Mouse (Mus musculus) cerebellum, adult 2 months (tissue): ENCODE data around the gene Map3k12. TPM values are rescaled to one million over a fixed set of nuclear protein-coding genes. Genes with fewer than 3 reads are reported as not detected.

ENCODE experiments used
- DNase-seq, 2 experiments: peaks; one replicate each; pipeline ENCODE4 v3.0.0; 2021
- H3K27ac ChIP-seq: fragments of 200-500 bp; 2 replicates; pipeline ENCODE4 v1.5.1; 2012; ENCODE audit warnings: low read length, control low read depth, inconsistent platforms; ENCODE audit not compliant: insufficient read depth
- H3K27me3 ChIP-seq: fragments of 200-500 bp; 2 replicates; pipeline ENCODE4 v1.6.1; 2012; ENCODE audit warnings: inconsistent platforms, mild to moderate bottlenecking, low read length, moderate library complexity; ENCODE audit not compliant: control insufficient read depth, insufficient read depth
- H3K4me1 ChIP-seq: fragments of 200-500 bp; 2 replicates; pipeline ENCODE4 v1.6.1; 2011; ENCODE audit warnings: low read length; ENCODE audit not compliant: control insufficient read depth, insufficient read depth
- H3K4me3 ChIP-seq: fragments of 200-500 bp; replicated peaks from 2 replicates; pipeline ENCODE3; 2011; ENCODE audit warnings: mild to moderate bottlenecking, low read depth, low read length, control low read depth; ENCODE audit not compliant: insufficient read depth
- CTCF ChIP-seq: fragments of 200-500 bp; IDR thresholded peaks from 2 replicates; pipeline ENCODE4 v1.5.1; 2011; ENCODE audit warnings: low read depth, mild to moderate bottlenecking, control low read depth, low read length, moderate library complexity, borderline replicate concordance; ENCODE audit not compliant: insufficient read depth
- POLR2A ChIP-seq: fragments of 200-500 bp; IDR thresholded peaks from 2 replicates; pipeline ENCODE4 v1.6.1; 2011; ENCODE audit warnings: low read length, control low read depth, borderline replicate concordance; ENCODE audit not compliant: insufficient read depth
- WGBS: fragments of 180-500 bp; shearing (Covaris S2); methylation state at CpG from one replicate; pipeline ENCODE4 v1.1.7; 2018; 5-methylcytosine and 5-hydroxymethylcytosine counted together
- polyA plus RNA-seq: library from polyadenylated mRNA; depleted of rRNA; stranded (reverse); fragments of >200 nt; gene quantifications from 2 replicates; pipeline ENCODE4 v1.2.3, GENCODE M21; 2012; rRNA removed

Map3k12 gene
- polyA plus RNA-seq: 130 and 149 TPM in 2 replicates

- peak within 1 kb of the TSS; percentile 92 for H3K4me3 ChIP-seq
- peak within 1 kb of the TSS; percentile 92 for H3K27ac ChIP-seq
- TF ChIP-seq POLR2A (peak; percentile 47), CTCF (no peak)
- DNase-seq: peak; percentile 89 to 90
- peaks cover 27% of the 10 kb centered on the region for H3K4me1 ChIP-seq
- WGBS: under 1% methylated on average over 43 of the region's 43 CpGs
- no peaks in the 10 kb centered on the region for H3K27me3 ChIP-seq
Observed at GRCm38 (mm10) chr15:102516728-102517404, at the start of gene Map3k12. TSS of gene Map3k12 (minus strand) at chr15:102517064.

GRCm38 (mm10) chr15:102563681-102564080, 46.8 kb upstream of the Map3k12 start:
- TF ChIP-seq POLR2A: no peak
- TF ChIP-seq CTCF: no peak
- 10% methylated on average over 5 of the region's 5 CpGs for WGBS
- H3K27ac ChIP-seq: peak overlapping the region; percentile 66; the same call in 1 of the 2 replicates

GRCm38 (mm10) chr15:102563061-102563460, 46.2 kb upstream of the Map3k12 start:
- 72% methylated on average over 3 of the region's 3 CpGs for WGBS
- TF ChIP-seq CTCF (no peak), POLR2A (no peak)
- Histone ChIP-seq H3K27ac (peak overlapping the region; percentile 66), H3K4me3 (no peak overlapping the region), H3K27me3 (no peaks in the 10 kb centered on the region), H3K4me1 (peaks cover 2% of the 10 kb centered on the region; the same call in 1 of the 2 replicates)
- no peak for DNase-seq

More at GRCm38 (mm10) chr15:102563681-102564080, 46.8 kb upstream of the Map3k12 start:
- peak in 1 of 2 experiments; percentile 65 for DNase-seq
- Histone ChIP-seq H3K4me1 (peaks cover 2% of the 10 kb centered on the region; the same call in 1 of the 2 replicates), H3K27me3 (no peaks in the 10 kb centered on the region), H3K4me3 (no peak overlapping the region)

- WGBS: 79% methylated on average over 1 of the region's 1 CpGs
- peak overlapping the region; percentile 21; the same call in 1 of the 2 replicates for H3K27ac ChIP-seq
Observed at GRCm38 (mm10) chr15:102562491-102562890, 45.6 kb upstream of the Map3k12 start.

GRCm38 (mm10) chr15:102557580-102557979, 40.7 kb upstream of the Map3k12 start:
- H3K27me3 ChIP-seq: no peaks in the 10 kb centered on the region
- TF ChIP-seq CTCF (peak; percentile 48), POLR2A (no peak)
- H3K27ac ChIP-seq: no peak overlapping the region
- peak in 1 of 2 experiments; percentile 59 for DNase-seq
- H3K4me1 ChIP-seq: no peaks in the 10 kb centered on the region; the same call in 1 of the 2 replicates
- no peak overlapping the region for H3K4me3 ChIP-seq

More at GRCm38 (mm10) chr15:102562491-102562890, 45.6 kb upstream of the Map3k12 start:
- DNase-seq: no peak
- peaks cover 2% of the 10 kb centered on the region; the same call in 1 of the 2 replicates for H3K4me1 ChIP-seq
- H3K27me3 ChIP-seq: no peaks in the 10 kb centered on the region
- no peak overlapping the region for H3K4me3 ChIP-seq
- TF ChIP-seq CTCF (no peak), POLR2A (no peak)

- TF ChIP-seq POLR2A (no peak), CTCF (no peak)
- 100% methylated on average over 1 of the region's 1 CpGs for WGBS
- no peaks in the 10 kb centered on the region; the same call in 1 of the 2 replicates for H3K4me1 ChIP-seq
- no peak for DNase-seq
- H3K27ac ChIP-seq: no peak overlapping the region
- no peaks in the 10 kb centered on the region for H3K27me3 ChIP-seq
- H3K4me3 ChIP-seq: no peak overlapping the region
Observed at GRCm38 (mm10) chr15:102555581-102555980, 38.7 kb upstream of the Map3k12 start.

- no peak for DNase-seq
- no peaks in the 10 kb centered on the region for H3K27me3 ChIP-seq
- no peak overlapping the region for H3K27ac ChIP-seq
- 91% methylated on average over 5 of the region's 5 CpGs for WGBS
- TF ChIP-seq CTCF: no peak
- TF ChIP-seq POLR2A: no peak
- H3K4me3 ChIP-seq: no peak overlapping the region
- peaks cover 6% of the 10 kb centered on the region; the same call in 1 of the 2 replicates for H3K4me1 ChIP-seq
Observed at GRCm38 (mm10) chr15:102552599-102552998, 35.7 kb upstream of the Map3k12 start.

- peaks cover 29% of the 10 kb centered on the region for H3K4me1 ChIP-seq
- 8% methylated on average over 3 of the region's 3 CpGs for WGBS
- no peak overlapping the region for H3K4me3 ChIP-seq
- TF ChIP-seq POLR2A (no peak), CTCF (no peak)
- peak; percentile 89 to 97 for DNase-seq
- no peaks in the 10 kb centered on the region for H3K27me3 ChIP-seq
- H3K27ac ChIP-seq: peak overlapping the region; percentile 93
Observed at GRCm38 (mm10) chr15:102547478-102547877, 30.6 kb upstream of the Map3k12 start.
